Mouse (Mus musculus) ES-E14 (cell line): ENCODE results near the gene Gm10837. TPM values are rescaled to one million over a fixed set of nuclear protein-coding genes. Genes with fewer than 3 reads are reported as not detected.

Experiments
- DNase-seq: peaks from one replicate; pipeline ENCODE4 v3.0.0-alpha.2; 2013; ENCODE audit warnings: low read depth, low spot score
- H3K27ac ChIP-seq: 2 replicates; pipeline ENCODE4 v1.5.1; 2012; ENCODE audit warnings: low read depth, mild to moderate bottlenecking, low read length, moderate library complexity, mixed read lengths; ENCODE audit not compliant: poor library complexity, insufficient read depth, severe bottlenecking
- H3K36me3 ChIP-seq: 2 replicates; pipeline ENCODE4 v1.6.1; 2012; ENCODE audit warnings: mild to moderate bottlenecking, low read length, moderate library complexity, mixed read lengths; ENCODE audit not compliant: control insufficient read depth, poor library complexity, insufficient read depth, severe bottlenecking
- H3K4me1 ChIP-seq, 2 experiments: fragments of 150-350 bp in 1 of 2; sonication (generic) in 1 of 2; 2 replicates each; pipeline ENCODE4 v1.6.1; 2012; ENCODE audit warnings: low read length in 2 of 2, mild to moderate bottlenecking in 1 of 2, mixed read lengths in 1 of 2; ENCODE audit not compliant: control insufficient read depth in 2 of 2, insufficient read depth in 2 of 2, poor library complexity in 1 of 2
- H3K4me3 ChIP-seq, 2 experiments: fragments of 150-350 bp in 1 of 2; sonication (generic) in 1 of 2; 2 replicates each; pipeline ENCODE4 v1.5.1; 2012; ENCODE audit warnings: low read length in 2 of 2, low read depth in 1 of 2, mild to moderate bottlenecking in 1 of 2, mixed read lengths in 1 of 2; ENCODE audit not compliant: insufficient read depth in 1 of 2, poor library complexity in 1 of 2, severe bottlenecking in 1 of 2
- H3K9ac ChIP-seq: 2 replicates; pipeline ENCODE4 v1.6.1; 2012; ENCODE audit warnings: low read depth, mild to moderate bottlenecking, low read length, mixed read lengths; ENCODE audit not compliant: poor library complexity, insufficient read depth, severe bottlenecking
- H3K9me3 ChIP-seq: fragments of 150-350 bp; sonication (generic); 2 replicates; pipeline ENCODE4 v1.6.1; 2012; ENCODE audit warnings: low read depth, mild to moderate bottlenecking, low read length; ENCODE audit not compliant: control insufficient read depth, insufficient read depth
- CHD2 ChIP-seq: IDR thresholded peaks from 2 replicates; pipeline ENCODE4 v1.6.1; 2014; ENCODE audit warnings: mild to moderate bottlenecking, low read depth, low read length, inconsistent platforms
- HCFC1 ChIP-seq: IDR thresholded peaks from 2 replicates; pipeline ENCODE4 v1.6.1; 2012; ENCODE audit warnings: low read length, inconsistent platforms, borderline replicate concordance; ENCODE audit not compliant: insufficient read depth
- MAFK ChIP-seq: IDR thresholded peaks from 2 replicates; pipeline ENCODE4 v1.6.1; 2014; ENCODE audit warnings: mild to moderate bottlenecking, low read depth, low read length, inconsistent platforms; ENCODE audit not compliant: insufficient read depth
- ZC3H11A ChIP-seq: IDR thresholded peaks from 2 replicates; pipeline ENCODE4 v1.6.1; 2012; ENCODE audit warnings: low read depth, mild to moderate bottlenecking, inconsistent platforms, low read length, borderline replicate concordance
- ZNF384 ChIP-seq: IDR thresholded peaks from 2 replicates; pipeline ENCODE4 v1.6.1; 2012; ENCODE audit warnings: low read depth, low read length, inconsistent platforms
- in situ Hi-C, 2 experiments: fragments of 600-800 bp; cut with MboI; formaldehyde crosslinking; loops; one replicate each; pipeline ENCODE4 v1.15.1; 2025; ENCODE audit warnings: low sequenced_read_pairs in 2 of 2, inconsistent platforms in 1 of 2; ENCODE audit not compliant: unreplicated experiment in 2 of 2
- total RNA-seq: library from RNA; depleted of rRNA; stranded (reverse); fragments of 300-350 nt; gene quantifications from 2 replicates; pipeline ENCODE4 v1.2.3, GENCODE M21; 2012

Gene Gm10837
- total RNA-seq, 1 experiment, result not detected

GRCm38 (mm10) chr14:122477971-122478573 lies 12.3 kb upstream of the Gm10837 start:
- Histone ChIP-seq H3K36me3 (peaks cover 12% of the 10 kb centered on the region), H3K9me3 (no peaks in the 10 kb centered on the region), H3K4me1 (peaks cover 0 to 2% of the 10 kb centered on the region in 2 experiments; a peak in 2 of 4 replicates), H3K4me3 (peak overlapping the region; percentile 56 to 73), H3K9ac (peak overlapping the region; percentile 8; the same call in 1 of the 2 replicates), H3K27ac (no peak overlapping the region)
- no peak for DNase-seq
- in situ Hi-C loops, result no loop called here
- no peak for TF ChIP-seq HCFC1
- TF ChIP-seq MAFK, result no peak
- no peak for TF ChIP-seq CHD2
- no peak for TF ChIP-seq ZC3H11A
- no peak for TF ChIP-seq ZNF384

GRCm38 (mm10) chr14:122478574-122479011 lies 11.8 kb upstream of the Gm10837 start:
- Histone ChIP-seq H3K4me1 (peaks cover 0 to 3% of the 10 kb centered on the region in 2 experiments; a peak in 2 of 4 replicates), H3K4me3 (peak overlapping the region; percentile 56 to 73), H3K9ac (peak overlapping the region; percentile 8), H3K27ac (no peak overlapping the region), H3K36me3 (peaks cover 12% of the 10 kb centered on the region), H3K9me3 (no peaks in the 10 kb centered on the region)
- no peak for TF ChIP-seq ZC3H11A
- in situ Hi-C loops, result no loop called here
- no peak for DNase-seq

GRCm38 (mm10) chr14:122479461-122480109 lies 10.8 kb upstream of the Gm10837 start:
- DNase-seq, result no peak
- in situ Hi-C loops, result no loop called here

GRCm38 (mm10) chr14:122480355-122480754 lies 10.0 kb upstream of the Gm10837 start:
- no peak overlapping the region for H3K4me3 ChIP-seq
- no peaks in the 10 kb centered on the region for H3K9me3 ChIP-seq
- H3K4me1 ChIP-seq, result peaks cover 0 to 8% of the 10 kb centered on the region in 2 experiments; a peak in 2 of 4 replicates
- peaks cover 12% of the 10 kb centered on the region for H3K36me3 ChIP-seq
- no peak for TF ChIP-seq ZNF384
- no peak for TF ChIP-seq HCFC1
- TF ChIP-seq MAFK, result no peak
- no peak overlapping the region for H3K9ac ChIP-seq
- no peak overlapping the region for H3K27ac ChIP-seq
- no peak for DNase-seq
- in situ Hi-C loops, result no loop called here

More at GRCm38 (mm10) chr14:122479461-122480109, 10.8 kb upstream of the Gm10837 start:
- Histone ChIP-seq H3K9ac (no peak overlapping the region), H3K27ac (no peak overlapping the region), H3K4me1 (peaks cover 0 to 8% of the 10 kb centered on the region in 2 experiments; a peak in 2 of 4 replicates), H3K36me3 (peaks cover 12% of the 10 kb centered on the region), H3K4me3 (no peak overlapping the region), H3K9me3 (no peaks in the 10 kb centered on the region)
- no peak for TF ChIP-seq MAFK
- TF ChIP-seq HCFC1, result no peak
- TF ChIP-seq ZC3H11A, result no peak
- TF ChIP-seq CHD2, result no peak
- no peak for TF ChIP-seq ZNF384

- in situ Hi-C loops, result no loop called here
- Histone ChIP-seq H3K4me1 (peaks cover 0 to 8% of the 10 kb centered on the region in 2 experiments; a peak in 2 of 4 replicates), H3K9me3 (no peaks in the 10 kb centered on the region), H3K9ac (no peak overlapping the region), H3K4me3 (peak overlapping the region in 1 of 2 experiments; percentile 6; a peak in 1 of 4 replicates), H3K36me3 (peaks cover 12% of the 10 kb centered on the region), H3K27ac (no peak overlapping the region)
- DNase-seq, result no peak
- no peak for TF ChIP-seq ZNF384
- no peak for TF ChIP-seq CHD2
- TF ChIP-seq MAFK, result no peak
- no peak for TF ChIP-seq HCFC1
- TF ChIP-seq ZC3H11A, result no peak
Observed at GRCm38 (mm10) chr14:122481181-122481580, 9.2 kb upstream of the Gm10837 start.
